Mouse (Mus musculus) liver, embryonic 13.5 days (tissue): Measurements from ENCODE around the gene Klhdc1. TPM values are rescaled to one million over a fixed set of nuclear protein-coding genes. Genes with fewer than 3 reads are reported as not detected.

Experiments used
- ATAC-seq: fragments of 200-750 bp; cut with Nextera tagmentation; 2 replicates; pipeline ENCODE4 v1.8.0; 2017; ENCODE audit warnings: low read depth, mild to moderate bottlenecking, moderate number of reproducible peaks, moderate library complexity
- DNase-seq: peaks from one replicate; pipeline ENCODE4 v3.0.0; 2022
- H3K27ac ChIP-seq: fragments of 300-500 bp; sonication (generic); 2 replicates; pipeline ENCODE4 v1.5.1; 2015; ENCODE audit warnings: moderate library complexity, mild to moderate bottlenecking, inconsistent platforms
- H3K27me3 ChIP-seq: fragments of 300-500 bp; sonication (generic); 2 replicates; pipeline ENCODE4 v1.6.1; 2015; ENCODE audit warnings: mild to moderate bottlenecking, inconsistent platforms
- H3K36me3 ChIP-seq: fragments of 300-500 bp; sonication (generic); 2 replicates; pipeline ENCODE4 v1.6.1; 2015; ENCODE audit warnings: mild to moderate bottlenecking, inconsistent platforms
- H3K4me1 ChIP-seq: fragments of 300-500 bp; sonication (generic); replicated peaks from 2 replicates; pipeline ENCODE4 v1.6.1; 2015; ENCODE audit warnings: inconsistent platforms
- H3K4me2 ChIP-seq: fragments of 300-500 bp; sonication (generic); 2 replicates; pipeline ENCODE4 v1.6.1; 2015; ENCODE audit warnings: inconsistent platforms, mild to moderate bottlenecking, moderate library complexity
- H3K4me3 ChIP-seq: fragments of 300-500 bp; sonication (generic); replicated peaks from 2 replicates; pipeline ENCODE4 v1.5.1; 2015; ENCODE audit warnings: mild to moderate bottlenecking, inconsistent platforms
- H3K9ac ChIP-seq: fragments of 300-500 bp; sonication (generic); 2 replicates; pipeline ENCODE4 v1.6.1; 2015; ENCODE audit warnings: mild to moderate bottlenecking, inconsistent platforms
- H3K9me3 ChIP-seq: fragments of 300-500 bp; sonication (generic); replicated peaks from 2 replicates; pipeline ENCODE4 v1.6.1; 2016; ENCODE audit warnings: inconsistent platforms
- WGBS: fragments of 180-500 bp; shearing (Covaris S2); methylation state at CpG from one replicate; pipeline ENCODE4 v1.1.7; 2015; ENCODE audit not compliant: insufficient replicate concordance; 5-methylcytosine and 5-hydroxymethylcytosine counted together
- polyA plus RNA-seq: library from polyadenylated mRNA; unstranded; fragments of >200 nt; fragmentation: Nextera tagmentation; extraction: Ambion mirVana; gene quantifications from 2 replicates; pipeline ENCODE4 v1.2.1, GENCODE M21; 2015

The Klhdc1 gene
- 3.7 and 3.9 TPM in 2 replicates for polyA plus RNA-seq

GRCm38 (mm10) chr12:69240876-69241275 is at the start of gene Klhdc1:
TSS of gene Klhdc1 (plus strand) at chr12:69241176.
- H3K4me2 ChIP-seq = peak within 1 kb of the TSS; percentile 94
- peaks cover 22% of the 10 kb centered on the region for H3K4me1 ChIP-seq
- WGBS = 47% methylated on average over 6 of the region's 6 CpGs
- H3K36me3 ChIP-seq = no peaks in the 10 kb centered on the region
- no peak for ATAC-seq
- H3K9me3 ChIP-seq = no peaks in the 10 kb centered on the region
- no peak for DNase-seq
- peak within 1 kb of the TSS; percentile 55 for H3K27ac ChIP-seq
- H3K27me3 ChIP-seq = no peaks in the 10 kb centered on the region
- H3K4me3 ChIP-seq = peak within 1 kb of the TSS; percentile 72
- H3K9ac ChIP-seq = peak within 1 kb of the TSS; percentile 80

GRCm38 (mm10) chr12:69191396-69191795 is 49.6 kb upstream of the Klhdc1 start:
- no peak for ATAC-seq

GRCm38 (mm10) chr12:69192637-69193036 is 48.3 kb upstream of the Klhdc1 start:
- WGBS = 92% methylated on average over 2 of the region's 2 CpGs
- no peak overlapping the region for H3K9ac ChIP-seq
- ATAC-seq = no peak

More at GRCm38 (mm10) chr12:69191396-69191795, 49.6 kb upstream of the Klhdc1 start:
- H3K4me3 ChIP-seq = no peak overlapping the region
- no peak overlapping the region for H3K27ac ChIP-seq
- DNase-seq = no peak
- WGBS = 76% methylated on average over 5 of the region's 5 CpGs
- H3K9ac ChIP-seq = no peak overlapping the region
- no peaks in the 10 kb centered on the region for H3K27me3 ChIP-seq
- peaks cover 54% of the 10 kb centered on the region for H3K36me3 ChIP-seq
- H3K4me1 ChIP-seq = peaks cover 35% of the 10 kb centered on the region
- H3K9me3 ChIP-seq = no peaks in the 10 kb centered on the region
- no peak overlapping the region for H3K4me2 ChIP-seq

GRCm38 (mm10) chr12:69196444-69197377 is 44.3 kb upstream of the Klhdc1 start, which contains the start of gene Gm49383:
TSS of gene Gm49383 (minus strand) at chr12:69197104.
- ATAC-seq = peak; percentile 76
- H3K27me3 ChIP-seq = no peaks in the 10 kb centered on the region
- WGBS = under 1% methylated on average over 75 of the region's 75 CpGs
- peak within 1 kb of the TSS; percentile 98 for H3K4me2 ChIP-seq
- no peaks in the 10 kb centered on the region for H3K9me3 ChIP-seq
- peak; percentile 59 for DNase-seq
- peak within 1 kb of the TSS; percentile 95 for H3K4me3 ChIP-seq
- H3K9ac ChIP-seq = peak within 1 kb of the TSS; percentile 92
- peaks cover 38% of the 10 kb centered on the region for H3K36me3 ChIP-seq
- H3K27ac ChIP-seq = peak within 1 kb of the TSS; percentile 88
- H3K4me1 ChIP-seq = peaks cover 39% of the 10 kb centered on the region

More at GRCm38 (mm10) chr12:69192637-69193036, 48.3 kb upstream of the Klhdc1 start:
- Histone ChIP-seq H3K4me3 (no peak overlapping the region), H3K27me3 (no peaks in the 10 kb centered on the region), H3K4me1 (peaks cover 26% of the 10 kb centered on the region), H3K36me3 (peaks cover 47% of the 10 kb centered on the region), H3K4me2 (no peak overlapping the region), H3K27ac (no peak overlapping the region), H3K9me3 (no peaks in the 10 kb centered on the region)
- no peak for DNase-seq

GRCm38 (mm10) chr12:69197378-69198163 is 43.4 kb upstream of the Klhdc1 start:
- Histone ChIP-seq H3K36me3 (peaks cover 39% of the 10 kb centered on the region), H3K9me3 (no peaks in the 10 kb centered on the region), H3K27me3 (no peaks in the 10 kb centered on the region), H3K9ac (peak overlapping the region; percentile 92), H3K4me3 (peak overlapping the region; percentile 95), H3K4me2 (peak overlapping the region; percentile 98), H3K27ac (peak overlapping the region; percentile 88), H3K4me1 (peaks cover 39% of the 10 kb centered on the region)
- peak; percentile 62 for DNase-seq
- WGBS = under 1% methylated on average over 94 of the region's 94 CpGs
- peak; percentile 79 for ATAC-seq

- peaks cover 39% of the 10 kb centered on the region for H3K36me3 ChIP-seq
- DNase-seq (peak; percentile 68), ATAC-seq (peak; percentile 42)
- H3K4me3 ChIP-seq = peak within 1 kb of the TSS; percentile 95
- under 1% methylated on average over 18 of the region's 18 CpGs for WGBS
- H3K4me2 ChIP-seq = peak within 1 kb of the TSS; percentile 98
- H3K27me3 ChIP-seq = no peaks in the 10 kb centered on the region
- no peaks in the 10 kb centered on the region for H3K9me3 ChIP-seq
- H3K27ac ChIP-seq = peak within 1 kb of the TSS; percentile 88
- H3K9ac ChIP-seq = peak within 1 kb of the TSS; percentile 92
- peaks cover 36% of the 10 kb centered on the region for H3K4me1 ChIP-seq
These were observed 42.8 kb upstream of the Klhdc1 start, which contains the start of gene Dnaaf2 for GRCm38 (mm10) chr12:69198164-69198535. TSS of gene Dnaaf2 (minus strand) at chr12:69198429.

- Histone ChIP-seq H3K9ac (peak overlapping the region; percentile 30; the same call in 1 of the 2 replicates), H3K9me3 (no peaks in the 10 kb centered on the region), H3K27me3 (no peaks in the 10 kb centered on the region), H3K36me3 (peaks cover 45% of the 10 kb centered on the region), H3K4me1 (peaks cover 31% of the 10 kb centered on the region), H3K4me3 (peak overlapping the region; percentile 95), H3K27ac (no peak overlapping the region), H3K4me2 (peak overlapping the region; percentile 98)
- ATAC-seq (no peak), DNase-seq (no peak)
These were observed 42.0 kb upstream of the Klhdc1 start for GRCm38 (mm10) chr12:69198985-69199384.

GRCm38 (mm10) chr12:69204052-69204833 is 36.7 kb upstream of the Klhdc1 start, which contains the start of gene Gm49384:
TSS of gene Gm49384 (minus strand) at chr12:69204267.
- Histone ChIP-seq H3K27me3 (no peaks in the 10 kb centered on the region), H3K36me3 (peaks cover 80% of the 10 kb centered on the region), H3K4me2 (no peak within 1 kb of the TSS), H3K27ac (no peak within 1 kb of the TSS), H3K9me3 (no peaks in the 10 kb centered on the region), H3K9ac (no peak within 1 kb of the TSS), H3K4me1 (peaks cover 7% of the 10 kb centered on the region), H3K4me3 (no peak within 1 kb of the TSS)
- DNase-seq = no peak
- no peak for ATAC-seq
- WGBS = 83% methylated on average over 16 of the region's 16 CpGs

GRCm38 (mm10) chr12:69207396-69207795 is 33.6 kb upstream of the Klhdc1 start:
- Histone ChIP-seq H3K4me1 (no peaks in the 10 kb centered on the region), H3K4me3 (no peak overlapping the region), H3K36me3 (peaks cover 85% of the 10 kb centered on the region), H3K27me3 (no peaks in the 10 kb centered on the region), H3K9me3 (no peaks in the 10 kb centered on the region), H3K9ac (no peak overlapping the region), H3K27ac (no peak overlapping the region), H3K4me2 (no peak overlapping the region)
- ATAC-seq (no peak), DNase-seq (no peak)
- 85% methylated on average over 8 of the region's 8 CpGs for WGBS

GRCm38 (mm10) chr12:69207926-69208325 is 33.0 kb upstream of the Klhdc1 start:
- Histone ChIP-seq H3K4me2 (no peak overlapping the region), H3K9me3 (no peaks in the 10 kb centered on the region), H3K27me3 (no peaks in the 10 kb centered on the region), H3K4me3 (no peak overlapping the region), H3K4me1 (no peaks in the 10 kb centered on the region), H3K36me3 (peaks cover 85% of the 10 kb centered on the region), H3K9ac (no peak overlapping the region), H3K27ac (no peak overlapping the region)
- DNase-seq (no peak), ATAC-seq (no peak)
- WGBS = 91% methylated on average over 7 of the region's 7 CpGs
